Mouse (Mus musculus) testis, adult 2 months (tissue): ENCODE data around the gene Banp. TPM values are rescaled to one million over a fixed set of nuclear protein-coding genes. Genes with fewer than 3 reads are reported as not detected.

Experiments used
- H3K27ac ChIP-seq: fragments of 200-500 bp; 2 replicates; pipeline ENCODE4 v1.5.1; 2012; ENCODE audit warnings: low read depth, low read length; ENCODE audit not compliant: control insufficient read depth, insufficient read depth
- H3K27me3 ChIP-seq: fragments of 200-500 bp; 2 replicates; pipeline ENCODE4 v1.6.1; 2012; ENCODE audit warnings: mild to moderate bottlenecking, low read length, moderate library complexity; ENCODE audit not compliant: control insufficient read depth, insufficient read depth
- H3K36me3 ChIP-seq: fragments of 200-500 bp; 2 replicates; pipeline ENCODE4 v1.6.1; 2012; ENCODE audit warnings: mild to moderate bottlenecking, low read length; ENCODE audit not compliant: control insufficient read depth, insufficient read depth
- H3K4me1 ChIP-seq: fragments of 200-500 bp; 2 replicates; pipeline ENCODE4 v1.6.1; 2012; ENCODE audit warnings: low read length; ENCODE audit not compliant: control insufficient read depth, insufficient read depth
- H3K4me3 ChIP-seq: fragments of 200-500 bp; 2 replicates; pipeline ENCODE4 v1.5.1; 2012; ENCODE audit warnings: low read depth, mild to moderate bottlenecking, low read length, moderate library complexity, mixed read lengths; ENCODE audit not compliant: control insufficient read depth
- CTCF ChIP-seq: fragments of 200-500 bp; IDR thresholded peaks from 2 replicates; pipeline ENCODE4 v1.5.1; 2012; ENCODE audit warnings: low read depth, mild to moderate bottlenecking, inconsistent platforms, low read length, moderate library complexity; ENCODE audit not compliant: control insufficient read depth, insufficient read depth, insufficient replicate concordance
- POLR2A ChIP-seq: fragments of 200-500 bp; IDR thresholded peaks from 2 replicates; pipeline ENCODE4 v1.6.1; 2012; ENCODE audit warnings: low read depth, mild to moderate bottlenecking, inconsistent platforms, low read length, moderate library complexity; ENCODE audit not compliant: control insufficient read depth
- polyA plus RNA-seq: library from polyadenylated mRNA; depleted of rRNA; stranded (reverse); fragments of >200 nt; gene quantifications from 2 replicates; pipeline ENCODE4 v1.2.3, GENCODE M21; 2012

Banp gene
- polyA plus RNA-seq, 1 experiment, result 15.6 TPM

GRCm38 (mm10) chr8:121927316-121927715, 22.2 kb upstream of the Banp start:
- no peak overlapping the region for H3K4me3 ChIP-seq
- peaks cover 8% of the 10 kb centered on the region for H3K4me1 ChIP-seq
- no peak for TF ChIP-seq POLR2A
- peak; percentile 26; the same call in 1 of the 2 replicates for TF ChIP-seq CTCF

GRCm38 (mm10) chr8:121930047-121930446, 19.5 kb upstream of the Banp start:
- H3K4me1 ChIP-seq, result peaks cover 4% of the 10 kb centered on the region
- H3K4me3 ChIP-seq, result no peak overlapping the region
- TF ChIP-seq CTCF (no peak), POLR2A (no peak)
- H3K36me3 ChIP-seq, result no peaks in the 10 kb centered on the region
- no peaks in the 10 kb centered on the region for H3K27me3 ChIP-seq
- H3K27ac ChIP-seq, result no peak overlapping the region

More at GRCm38 (mm10) chr8:121927316-121927715, 22.2 kb upstream of the Banp start:
- no peaks in the 10 kb centered on the region for H3K36me3 ChIP-seq
- no peaks in the 10 kb centered on the region for H3K27me3 ChIP-seq
- H3K27ac ChIP-seq, result no peak overlapping the region

GRCm38 (mm10) chr8:121931571-121931970, 18.0 kb upstream of the Banp start:
- H3K4me1 ChIP-seq, result peaks cover 8% of the 10 kb centered on the region
- no peak overlapping the region for H3K27ac ChIP-seq
- no peaks in the 10 kb centered on the region for H3K36me3 ChIP-seq
- H3K27me3 ChIP-seq, result no peaks in the 10 kb centered on the region
- no peak overlapping the region for H3K4me3 ChIP-seq
- TF ChIP-seq CTCF (no peak), POLR2A (no peak)

- H3K27ac ChIP-seq, result no peak overlapping the region; the same call in 1 of the 2 replicates
- H3K4me1 ChIP-seq, result peaks cover 8% of the 10 kb centered on the region
- H3K27me3 ChIP-seq, result no peaks in the 10 kb centered on the region
- no peaks in the 10 kb centered on the region for H3K36me3 ChIP-seq
- TF ChIP-seq POLR2A (no peak), CTCF (no peak)
- no peak overlapping the region for H3K4me3 ChIP-seq
Measured at GRCm38 (mm10) chr8:121932026-121932667, 17.4 kb upstream of the Banp start.

GRCm38 (mm10) chr8:121932668-121933520, 16.7 kb upstream of the Banp start:
- Histone ChIP-seq H3K27me3 (no peaks in the 10 kb centered on the region), H3K27ac (peak overlapping the region; percentile 26; the same call in 1 of the 2 replicates), H3K4me3 (no peak overlapping the region), H3K36me3 (no peaks in the 10 kb centered on the region), H3K4me1 (peaks cover 8% of the 10 kb centered on the region)
- TF ChIP-seq CTCF, result no peak
- no peak for TF ChIP-seq POLR2A

GRCm38 (mm10) chr8:121934506-121934905, 15.0 kb upstream of the Banp start:
- H3K4me3 ChIP-seq, result no peak overlapping the region

GRCm38 (mm10) chr8:121934923-121935322, 14.6 kb upstream of the Banp start:
- no peak for TF ChIP-seq CTCF
- TF ChIP-seq POLR2A, result no peak
- no peaks in the 10 kb centered on the region for H3K27me3 ChIP-seq
- peaks cover 8% of the 10 kb centered on the region for H3K4me1 ChIP-seq
- no peak overlapping the region for H3K27ac ChIP-seq
- no peak overlapping the region for H3K4me3 ChIP-seq
- H3K36me3 ChIP-seq, result no peaks in the 10 kb centered on the region

More at GRCm38 (mm10) chr8:121934506-121934905, 15.0 kb upstream of the Banp start:
- TF ChIP-seq CTCF (peak; percentile 35; the same call in 1 of the 2 replicates), POLR2A (no peak)
- Histone ChIP-seq H3K27me3 (no peaks in the 10 kb centered on the region), H3K4me1 (peaks cover 8% of the 10 kb centered on the region), H3K36me3 (no peaks in the 10 kb centered on the region), H3K27ac (no peak overlapping the region)
